Mouse (Mus musculus): ENCODE measurements at regions not wholly inside any gene's neighbourhood (a gene's known extent, or its start where the extent isn't known, plus 50 kb on each side); places are given as distances from the start of the nearest gene placed in this dataset.

GRCm38 (mm10) chr4:101340741-101341140 lies 75.7 kb upstream of the Jak1 start:
- no peak for DNase-seq

GRCm38 (mm10) chr4:101338211-101338610 lies 73.1 kb upstream of the Jak1 start:
- no peak for DNase-seq

GRCm38 (mm10) chr4:101336811-101337210 lies 71.7 kb upstream of the Jak1 start:
- no peak for DNase-seq

- no peak for DNase-seq
These were observed 71.3 kb upstream of the Jak1 start for GRCm38 (mm10) chr4:101336371-101336770.

GRCm38 (mm10) chr4:101333868-101334267 lies 68.8 kb upstream of the Jak1 start:
- DNase-seq: no peak

- DNase-seq: no peak
These were observed 68.0 kb upstream of the Jak1 start for GRCm38 (mm10) chr4:101333036-101333435.

GRCm38 (mm10) chr4:101331231-101331630 lies 66.1 kb upstream of the Jak1 start:
- no peak for DNase-seq

GRCm38 (mm10) chr4:101329060-101329459 lies 64.0 kb upstream of the Jak1 start:
- DNase-seq: no peak

GRCm38 (mm10) chr4:101326067-101326466 lies 61.0 kb upstream of the Jak1 start:
- DNase-seq: no peak

- DNase-seq: no peak
These were observed 56.6 kb upstream of the Jak1 start for GRCm38 (mm10) chr4:101321731-101322130.

GRCm38 (mm10) chr4:101320587-101320986 lies 55.5 kb upstream of the Jak1 start:
- peak; percentile 83 for DNase-seq

- DNase-seq: no peak
These were observed 54.7 kb upstream of the Jak1 start for GRCm38 (mm10) chr4:101319681-101320220.

GRCm38 (mm10) chr4:101318836-101319235 lies 53.8 kb upstream of the Jak1 start:
- no peak for DNase-seq

- DNase-seq: no peak
These were observed 51.0 kb upstream of the Jak1 start for GRCm38 (mm10) chr4:101316061-101316460.

Data from thymus, postnatal 25 days (tissue).